Mouse (Mus musculus) limb, embryonic 15.5 days (tissue): ENCODE data around the gene Stard13. TPM values are rescaled to one million over a fixed set of nuclear protein-coding genes. Genes with fewer than 3 reads are reported as not detected.
A peak's percentile ranks its signal among the peaks of the same experiment; 100 is the strongest.

Experiments used
- ATAC-seq: fragments of 200-750 bp; cut with Nextera tagmentation; 2 replicates; pipeline ENCODE4 v1.8.0; 2017; ENCODE audit warnings: low read depth, moderate TSS enrichment; ENCODE audit not compliant: insufficient number of reproducible peaks, low FRiP score, low TSS enrichment
- H3K27ac ChIP-seq: fragments of 300-500 bp; sonication (generic); 2 replicates; pipeline ENCODE4 v1.5.1; 2015; ENCODE audit warnings: moderate library complexity, mild to moderate bottlenecking, inconsistent platforms
- H3K27me3 ChIP-seq: fragments of 300-500 bp; sonication (generic); 2 replicates; pipeline ENCODE4 v1.6.1; 2015; ENCODE audit warnings: inconsistent platforms
- H3K36me3 ChIP-seq: fragments of 300-500 bp; sonication (generic); 2 replicates; pipeline ENCODE4 v1.6.1; 2015; ENCODE audit warnings: inconsistent platforms
- H3K4me1 ChIP-seq: fragments of 300-500 bp; sonication (generic); 2 replicates; pipeline ENCODE4 v1.6.1; 2015; ENCODE audit warnings: inconsistent platforms
- H3K4me2 ChIP-seq: fragments of 300-500 bp; sonication (generic); 2 replicates; pipeline ENCODE4 v1.6.1; 2015; ENCODE audit warnings: mild to moderate bottlenecking, inconsistent platforms
- H3K4me3 ChIP-seq: fragments of 300-500 bp; sonication (generic); 2 replicates; pipeline ENCODE4 v1.5.1; 2015; ENCODE audit warnings: mild to moderate bottlenecking, inconsistent platforms
- H3K9ac ChIP-seq: fragments of 300-500 bp; sonication (generic); 2 replicates; pipeline ENCODE4 v1.6.1; 2015; ENCODE audit warnings: inconsistent platforms
- H3K9me3 ChIP-seq: fragments of 300-500 bp; sonication (generic); 2 replicates; pipeline ENCODE4 v1.6.1; 2016; ENCODE audit warnings: inconsistent platforms
- WGBS: fragments of 180-500 bp; shearing (Covaris S2); methylation state at CpG from one replicate; pipeline ENCODE4 v1.1.7; 2015; 5-methylcytosine and 5-hydroxymethylcytosine counted together
- polyA plus RNA-seq: library from polyadenylated mRNA; unstranded; fragments of >200 nt; fragmentation: Nextera tagmentation; extraction: Ambion mirVana; gene quantifications from 2 replicates; pipeline ENCODE4 v1.2.1, GENCODE M21; 2015

The Stard13 gene
- polyA plus RNA-seq, 1 experiment from 2014 or later = 11.2 TPM

- H3K4me2 ChIP-seq = no peak overlapping the region
- 74% methylated on average over 9 of the region's 9 CpGs for WGBS
- H3K27me3 ChIP-seq = no peaks in the 10 kb centered on the region
- no peak for ATAC-seq
- no peaks in the 10 kb centered on the region for H3K9me3 ChIP-seq
- H3K36me3 ChIP-seq = no peaks in the 10 kb centered on the region
- H3K4me3 ChIP-seq = no peak overlapping the region
- no peak overlapping the region for H3K27ac ChIP-seq
- H3K9ac ChIP-seq = no peak overlapping the region
- H3K4me1 ChIP-seq = peaks cover 16% of the 10 kb centered on the region
Observed at GRCm38 (mm10) chr5:151151549-151151948, 82.1 kb downstream of the Stard13 start.

DNA sequence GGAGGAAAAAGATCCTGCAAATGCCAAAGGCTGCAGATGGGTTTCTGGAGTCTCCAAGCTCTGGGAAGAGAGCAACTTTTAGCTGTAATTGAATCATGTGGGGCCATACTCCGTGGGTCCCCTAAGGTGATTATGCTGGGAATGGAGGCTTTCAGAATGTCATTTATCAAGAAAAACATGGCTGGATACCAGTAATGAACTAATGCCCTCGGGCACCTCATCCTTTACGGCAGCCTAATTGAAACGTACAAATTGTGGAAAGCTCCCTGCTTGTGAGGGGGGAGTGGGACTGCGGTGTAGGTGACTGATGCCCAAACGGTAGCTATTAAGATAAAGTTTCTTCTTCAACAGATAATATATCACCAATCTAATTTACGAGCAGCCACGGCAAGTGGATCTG, 84.1 kb downstream of the Stard13 start:
- Histone ChIP-seq H3K36me3 (no peaks in the 10 kb centered on the region), H3K4me3 (no peak overlapping the region), H3K9ac (no peak overlapping the region), H3K4me2 (no peak overlapping the region), H3K4me1 (peaks cover 5% of the 10 kb centered on the region), H3K27me3 (no peaks in the 10 kb centered on the region), H3K27ac (no peak overlapping the region), H3K9me3 (no peaks in the 10 kb centered on the region)
- 18% methylated on average over 8 of the region's 8 CpGs for WGBS
- ATAC-seq = no peak

DNA sequence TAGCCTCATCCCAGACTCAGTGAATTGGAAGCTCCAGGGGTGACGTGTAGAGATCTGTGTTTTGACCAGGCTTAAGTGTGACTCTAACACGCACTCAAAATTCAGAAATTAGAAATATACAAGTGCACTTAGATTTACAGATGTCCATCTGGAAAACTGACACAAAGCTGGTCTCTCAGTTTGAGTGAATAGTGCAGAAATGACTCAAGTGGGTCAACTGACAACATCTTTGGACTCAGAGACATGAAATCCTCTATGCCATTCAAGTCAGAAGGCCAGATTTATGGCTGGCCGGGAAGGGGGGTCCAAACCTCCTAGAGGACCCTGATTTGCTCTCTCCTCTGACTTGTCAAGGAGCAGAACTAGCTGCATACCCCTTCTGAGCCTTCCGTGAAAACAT, 85.6 kb downstream of the Stard13 start:
- H3K4me3 ChIP-seq = no peak overlapping the region
- H3K27me3 ChIP-seq = no peaks in the 10 kb centered on the region
- no peak overlapping the region for H3K9ac ChIP-seq
- H3K27ac ChIP-seq = no peak overlapping the region
- no peaks in the 10 kb centered on the region for H3K36me3 ChIP-seq
- H3K4me1 ChIP-seq = peaks cover 13% of the 10 kb centered on the region
- no peaks in the 10 kb centered on the region for H3K9me3 ChIP-seq
- 86% methylated on average over 4 of the region's 4 CpGs for WGBS
- no peak for ATAC-seq
- H3K4me2 ChIP-seq = no peak overlapping the region

DNA sequence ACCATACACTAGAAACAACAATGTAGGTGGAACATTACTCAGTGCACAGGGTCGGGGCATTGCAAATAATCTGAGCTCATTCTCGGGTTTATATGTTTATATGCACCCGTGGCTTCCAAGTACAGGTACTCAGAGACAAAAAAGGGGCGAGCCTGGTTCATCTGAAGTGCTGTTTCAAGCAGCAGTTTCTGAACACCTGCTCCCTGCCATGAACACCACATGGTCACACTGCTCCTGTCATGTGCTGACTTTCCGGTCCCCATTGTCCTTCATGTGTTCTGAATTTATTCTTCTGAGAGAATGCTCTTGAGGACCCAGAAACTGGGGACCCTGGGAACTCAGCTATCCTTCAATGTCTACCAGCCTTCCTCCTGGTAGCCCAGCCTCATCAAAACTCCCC, 87.8 kb downstream of the Stard13 start:
- Histone ChIP-seq H3K4me3 (no peak overlapping the region), H3K4me1 (peaks cover 23% of the 10 kb centered on the region), H3K27ac (no peak overlapping the region), H3K9me3 (no peaks in the 10 kb centered on the region), H3K4me2 (no peak overlapping the region), H3K27me3 (no peaks in the 10 kb centered on the region), H3K36me3 (no peaks in the 10 kb centered on the region), H3K9ac (no peak overlapping the region)
- no peak for ATAC-seq
- 69% methylated on average over 5 of the region's 5 CpGs for WGBS

GRCm38 (mm10) chr5:151143955-151144354, 89.7 kb downstream of the Stard13 start:
- no peak for ATAC-seq
- H3K4me3 ChIP-seq = no peak overlapping the region
- H3K27me3 ChIP-seq = no peaks in the 10 kb centered on the region
- H3K9me3 ChIP-seq = no peaks in the 10 kb centered on the region
- H3K27ac ChIP-seq = no peak overlapping the region
- H3K36me3 ChIP-seq = no peaks in the 10 kb centered on the region
- peaks cover 23% of the 10 kb centered on the region for H3K4me1 ChIP-seq
- no peak overlapping the region for H3K4me2 ChIP-seq
- WGBS = 73% methylated on average over 5 of the region's 5 CpGs
- no peak overlapping the region for H3K9ac ChIP-seq

DNA sequence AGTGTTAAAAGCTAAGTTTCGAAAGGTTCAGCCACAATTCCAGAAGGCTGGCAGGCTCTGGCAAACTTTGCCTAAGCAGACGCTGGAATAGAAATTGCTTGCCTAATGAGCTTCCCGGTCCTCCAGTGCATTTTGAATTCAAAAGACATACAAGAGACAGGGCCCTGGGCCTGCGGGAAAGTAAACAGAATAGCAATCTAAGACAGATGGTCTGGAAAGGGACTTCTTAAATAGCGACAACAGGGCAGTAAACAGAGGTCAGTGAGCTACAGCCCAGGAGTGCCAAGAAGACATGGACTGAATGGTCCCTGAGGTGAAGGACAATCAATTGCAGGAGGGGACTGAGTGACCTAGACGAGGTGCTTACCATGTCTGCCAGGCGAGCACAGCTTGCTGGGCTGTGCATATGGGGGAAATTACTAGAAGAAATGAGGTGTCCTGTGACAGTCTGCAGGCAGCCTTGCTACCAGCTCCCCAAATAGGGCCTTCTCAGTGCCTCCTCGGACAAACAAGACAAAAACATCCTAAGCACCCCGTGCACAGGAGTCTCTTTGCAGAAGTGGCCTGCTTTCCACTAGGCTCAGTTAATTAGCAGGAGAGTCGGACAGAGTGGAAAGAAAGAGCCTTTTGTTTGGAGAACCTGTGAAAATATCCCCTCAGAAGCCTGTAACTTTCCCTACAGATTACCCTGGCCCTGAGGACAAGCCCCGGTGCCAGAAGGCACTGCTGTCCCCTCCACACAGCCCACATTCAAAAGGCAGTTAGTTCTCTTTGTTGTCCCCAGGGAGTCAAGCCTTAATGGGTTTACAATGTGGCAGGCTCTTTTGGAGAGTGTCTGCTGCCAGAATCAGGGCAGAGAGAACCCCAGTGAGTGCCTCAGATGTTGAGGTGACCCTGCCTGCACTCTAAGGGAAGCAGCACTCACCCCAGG, 90.7 kb downstream of the Stard13 start:
- ATAC-seq = peak; percentile 30; the same call in 1 of the 2 replicates
- Histone ChIP-seq H3K36me3 (no peaks in the 10 kb centered on the region), H3K9me3 (no peaks in the 10 kb centered on the region), H3K9ac (no peak overlapping the region), H3K4me1 (peaks cover 23% of the 10 kb centered on the region), H3K27ac (peak overlapping the region; percentile 80), H3K4me2 (no peak overlapping the region), H3K27me3 (no peaks in the 10 kb centered on the region), H3K4me3 (no peak overlapping the region)
- 17% methylated on average over 11 of the region's 11 CpGs for WGBS

DNA sequence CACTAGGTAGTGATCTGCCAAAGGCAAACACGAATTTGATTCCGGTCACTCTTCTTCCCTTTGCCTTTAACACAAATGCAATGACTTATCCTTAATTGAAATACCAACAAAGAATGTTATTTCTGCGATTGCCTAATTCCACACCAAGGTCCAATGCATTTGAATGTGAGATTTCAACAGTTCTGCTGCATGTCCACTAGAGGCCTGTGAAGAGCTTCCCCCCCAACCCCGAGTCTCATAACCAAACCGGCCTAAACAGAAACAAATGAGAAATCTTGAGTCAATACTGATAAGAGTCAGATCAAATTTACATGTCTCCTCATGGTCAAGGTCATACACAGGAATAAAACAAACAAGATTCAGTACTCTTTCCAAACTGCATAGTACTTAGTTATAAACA, 91.4 kb downstream of the Stard13 start:
- Histone ChIP-seq H3K27ac (peak overlapping the region; percentile 80; the same call in 1 of the 2 replicates), H3K27me3 (no peaks in the 10 kb centered on the region), H3K4me1 (peaks cover 23% of the 10 kb centered on the region), H3K9ac (no peak overlapping the region), H3K4me2 (no peak overlapping the region), H3K4me3 (no peak overlapping the region), H3K9me3 (no peaks in the 10 kb centered on the region), H3K36me3 (no peaks in the 10 kb centered on the region)
- WGBS = 35% methylated on average over 5 of the region's 5 CpGs
- ATAC-seq = no peak

DNA sequence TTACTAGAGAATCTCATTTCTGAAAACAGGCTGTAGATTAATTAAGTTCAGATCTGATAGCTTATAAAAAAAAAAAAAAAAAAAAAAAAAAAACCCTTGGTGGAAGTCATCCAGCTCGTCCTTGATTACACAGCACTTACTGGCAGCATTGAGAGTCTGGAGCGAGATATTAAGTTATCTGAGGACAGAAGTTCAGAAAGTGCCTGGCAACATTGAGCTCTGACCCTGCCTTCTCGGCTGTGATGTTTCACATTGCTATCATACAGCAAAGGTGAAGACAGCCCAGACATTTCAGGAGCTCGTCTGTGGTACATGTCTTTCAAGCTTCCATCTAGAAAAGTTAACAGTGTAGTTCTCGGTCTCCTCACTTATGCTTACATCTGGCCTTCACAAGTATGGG, 95.7 kb downstream of the Stard13 start:
- no peaks in the 10 kb centered on the region for H3K9me3 ChIP-seq
- no peak overlapping the region for H3K4me2 ChIP-seq
- no peaks in the 10 kb centered on the region for H3K36me3 ChIP-seq
- 76% methylated on average over 5 of the region's 5 CpGs for WGBS
- no peak overlapping the region for H3K9ac ChIP-seq
- no peak overlapping the region for H3K27ac ChIP-seq
- H3K4me3 ChIP-seq = no peak overlapping the region
- peaks cover 27% of the 10 kb centered on the region for H3K4me1 ChIP-seq
- no peak for ATAC-seq
- no peaks in the 10 kb centered on the region for H3K27me3 ChIP-seq

- no peaks in the 10 kb centered on the region for H3K36me3 ChIP-seq
- no peak overlapping the region for H3K9ac ChIP-seq
- WGBS = 60% methylated on average over 4 of the region's 4 CpGs
- no peak overlapping the region for H3K4me2 ChIP-seq
- no peaks in the 10 kb centered on the region for H3K9me3 ChIP-seq
- no peak for ATAC-seq
- no peak overlapping the region for H3K27ac ChIP-seq
- no peaks in the 10 kb centered on the region for H3K27me3 ChIP-seq
- peaks cover 22% of the 10 kb centered on the region for H3K4me1 ChIP-seq
- no peak overlapping the region for H3K4me3 ChIP-seq
Observed at GRCm38 (mm10) chr5:151137311-151137710, 96.3 kb downstream of the Stard13 start.

GRCm38 (mm10) chr5:151135965-151136364, 97.7 kb downstream of the Stard13 start:
- Histone ChIP-seq H3K4me1 (peaks cover 16% of the 10 kb centered on the region), H3K27ac (peak overlapping the region; percentile 61; the same call in 1 of the 2 replicates), H3K9ac (no peak overlapping the region), H3K27me3 (no peaks in the 10 kb centered on the region), H3K36me3 (no peaks in the 10 kb centered on the region), H3K9me3 (no peaks in the 10 kb centered on the region), H3K4me3 (no peak overlapping the region), H3K4me2 (no peak overlapping the region)
- ATAC-seq = no peak
- whole genome bisulfite sequencing = 39% methylated on average over 6 of the region's 6 CpGs

DNA sequence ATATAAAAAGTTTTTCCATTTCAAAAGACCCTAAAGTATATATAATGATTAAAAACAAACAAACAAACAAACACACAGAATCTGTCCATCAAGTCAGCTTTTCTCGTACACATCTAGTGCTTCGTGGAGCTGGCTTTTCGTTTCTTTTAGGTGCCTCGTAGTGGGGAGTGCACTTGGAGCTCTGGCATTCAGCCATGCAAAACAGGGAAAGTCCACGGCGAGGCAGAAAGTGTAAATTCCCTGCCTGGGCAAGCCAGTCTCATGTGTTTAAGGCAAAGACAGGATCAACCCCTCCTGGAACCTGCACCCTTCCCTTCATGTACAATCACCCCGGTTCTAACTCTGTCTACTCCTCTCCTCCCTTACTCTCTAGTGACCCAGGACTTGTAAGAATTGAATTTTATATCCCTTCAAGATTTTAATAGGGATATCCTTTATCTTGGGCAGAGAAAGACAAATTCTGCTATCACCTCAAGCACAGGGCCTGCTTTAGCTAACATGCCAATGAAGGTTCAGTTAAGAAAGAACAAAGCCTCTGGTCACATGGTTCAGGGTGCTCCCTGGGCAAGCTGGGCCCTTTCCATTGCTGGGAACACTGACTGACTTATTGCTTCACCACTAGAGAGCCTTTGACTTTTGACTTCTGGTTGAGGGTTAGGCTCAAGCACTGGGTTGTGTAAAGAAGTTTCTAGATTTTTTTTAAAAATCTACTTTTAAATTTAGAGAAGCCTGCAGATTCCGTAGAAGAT, 98.4 kb downstream of the Stard13 start:
- Histone ChIP-seq H3K36me3 (no peaks in the 10 kb centered on the region), H3K9me3 (no peaks in the 10 kb centered on the region), H3K27me3 (no peaks in the 10 kb centered on the region), H3K4me3 (no peak overlapping the region), H3K4me2 (no peak overlapping the region), H3K27ac (peak overlapping the region; percentile 61; the same call in 1 of the 2 replicates), H3K4me1 (peaks cover 16% of the 10 kb centered on the region), H3K9ac (no peak overlapping the region)
- ATAC-seq = no peak
- 46% methylated on average over 8 of the region's 8 CpGs for WGBS

GRCm38 (mm10) chr5:151134202-151134601, 99.4 kb downstream of the Stard13 start:
- H3K36me3 ChIP-seq = no peaks in the 10 kb centered on the region
- no peak overlapping the region for H3K4me3 ChIP-seq
- no peaks in the 10 kb centered on the region for H3K9me3 ChIP-seq
- no peak overlapping the region for H3K4me2 ChIP-seq
- H3K27me3 ChIP-seq = no peaks in the 10 kb centered on the region
- H3K9ac ChIP-seq = no peak overlapping the region
- no peak for ATAC-seq
- WGBS = 79% methylated on average over 4 of the region's 4 CpGs
- peaks cover 16% of the 10 kb centered on the region for H3K4me1 ChIP-seq
- no peak overlapping the region for H3K27ac ChIP-seq
